Mouse (Mus musculus): ENCODE measurements around the gene Cacfd1. TPM values are rescaled to one million over a fixed set of nuclear protein-coding genes. Genes with fewer than 3 reads are reported as not detected.

Cacfd1 gene
- polyA plus RNA-seq, 1 experiment from 2014 or later = 41.5 TPM

DNA sequence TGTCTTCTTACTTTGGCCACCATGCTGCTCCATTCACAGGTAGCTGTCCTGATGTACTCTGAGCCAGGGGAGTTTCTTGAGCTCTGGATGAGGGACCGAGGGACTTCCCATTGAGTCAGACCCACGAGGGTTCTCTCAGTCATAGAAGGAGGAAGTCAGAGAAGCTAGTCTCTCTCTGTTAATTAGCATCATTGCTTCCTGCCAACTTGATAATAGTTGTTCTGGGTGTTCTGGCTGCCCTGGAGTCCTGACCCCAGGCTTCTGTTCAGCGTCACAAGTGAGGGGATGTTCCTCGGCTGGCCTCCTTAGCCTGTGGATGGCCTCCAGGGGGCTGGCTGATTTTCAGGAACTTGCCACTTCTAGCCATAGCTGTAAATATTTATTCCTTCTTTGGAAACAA lies 35.8 kb upstream of the Cacfd1 start:
- H3K4me3 ChIP-seq (ENCODE audit: low read depth, low read length) = no peak overlapping the region
- no peak for ATAC-seq
- no peaks in the 10 kb centered on the region for H3K36me3 ChIP-seq (ENCODE audit: control insufficient read depth, insufficient read depth)
- no peak overlapping the region for H3K9ac ChIP-seq (ENCODE audit: low read depth, low read length)
- TF ChIP-seq CTCF (IDR thresholded peaks at IDR 0.05; ENCODE audit: low read depth) = 0 out of 2 replicates have a peak, but pooled peaks have one; percentile 10
- H3K4me2 ChIP-seq (replicated peaks; ENCODE audit: low read depth) = no peak overlapping the region
- H3K27ac ChIP-seq (ENCODE audit: low read depth, low read length) = peak overlapping the region; percentile 5; the same call in 1 of the 2 replicates
- H3K27me3 ChIP-seq (replicated peaks; ENCODE audit: control insufficient read depth, insufficient read depth, low read length) = no peaks in the 10 kb centered on the region
- no peaks in the 10 kb centered on the region for H3K4me1 ChIP-seq (replicated peaks; ENCODE audit: control insufficient read depth, insufficient read depth, low read length)
- WGBS = 35% methylated on average over 4 of the region's 4 CpGs
- no peaks in the 10 kb centered on the region for H3K9me3 ChIP-seq (ENCODE audit: control insufficient read depth)

DNA sequence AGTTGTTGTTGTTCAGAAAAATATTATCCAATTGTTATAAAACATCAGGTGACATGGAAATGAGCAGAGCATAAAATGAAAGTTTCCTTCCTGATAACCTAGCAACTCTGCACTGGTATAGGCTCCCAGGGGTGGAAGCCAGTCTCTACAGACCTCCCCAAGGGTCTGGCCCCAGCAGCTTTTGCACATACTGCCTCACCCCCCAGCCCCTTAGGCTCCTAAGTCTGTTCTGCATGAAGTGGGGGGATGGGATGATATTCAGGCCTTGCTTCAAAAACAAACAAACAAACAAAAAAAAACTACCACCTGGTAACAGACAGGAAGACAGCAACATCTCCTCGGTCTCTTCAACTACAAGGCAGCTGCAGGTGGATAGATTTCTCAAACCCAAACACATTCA lies 29.4 kb upstream of the Cacfd1 start:
- ATAC-seq = no peak
- Histone ChIP-seq H3K27ac (ENCODE audit: low read depth, low read length) (no peak overlapping the region), H3K4me1 (replicated peaks; ENCODE audit: control insufficient read depth, insufficient read depth, low read length) (no peaks in the 10 kb centered on the region), H3K4me3 (ENCODE audit: low read depth, low read length) (no peak overlapping the region), H3K9me3 (ENCODE audit: control insufficient read depth) (no peaks in the 10 kb centered on the region), H3K27me3 (replicated peaks; ENCODE audit: control insufficient read depth, insufficient read depth, low read length) (no peaks in the 10 kb centered on the region), H3K4me2 (replicated peaks; ENCODE audit: low read depth) (no peak overlapping the region), H3K9ac (ENCODE audit: low read depth, low read length) (no peak overlapping the region), H3K36me3 (ENCODE audit: control insufficient read depth, insufficient read depth) (no peaks in the 10 kb centered on the region)
- TF ChIP-seq CTCF (IDR thresholded peaks at IDR 0.05; ENCODE audit: low read depth) = no peak
- WGBS = 64% methylated on average over 1 of the region's 1 CpGs

DNA sequence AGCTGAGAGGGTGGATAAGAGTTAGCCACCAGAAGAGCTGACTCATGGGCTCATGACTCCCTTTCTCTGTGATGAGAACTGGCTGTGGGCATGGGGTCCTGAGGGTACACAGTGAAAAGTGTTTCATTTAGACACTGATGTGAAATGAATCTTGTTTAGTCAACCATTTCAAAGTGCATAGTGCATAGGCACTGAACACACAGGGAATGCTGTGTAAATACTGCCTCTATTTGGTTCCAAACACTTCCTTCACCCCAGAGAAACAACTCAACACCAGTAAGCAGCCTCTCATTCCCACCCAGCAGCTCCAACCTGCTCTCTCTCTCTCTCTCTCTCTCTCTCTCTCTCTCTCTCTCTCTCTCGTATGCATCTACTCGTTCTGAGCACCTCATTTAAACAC lies 25.5 kb upstream of the Cacfd1 start:
- TF ChIP-seq CTCF (IDR thresholded peaks at IDR 0.05; ENCODE audit: low read depth) = no peak

DNA sequence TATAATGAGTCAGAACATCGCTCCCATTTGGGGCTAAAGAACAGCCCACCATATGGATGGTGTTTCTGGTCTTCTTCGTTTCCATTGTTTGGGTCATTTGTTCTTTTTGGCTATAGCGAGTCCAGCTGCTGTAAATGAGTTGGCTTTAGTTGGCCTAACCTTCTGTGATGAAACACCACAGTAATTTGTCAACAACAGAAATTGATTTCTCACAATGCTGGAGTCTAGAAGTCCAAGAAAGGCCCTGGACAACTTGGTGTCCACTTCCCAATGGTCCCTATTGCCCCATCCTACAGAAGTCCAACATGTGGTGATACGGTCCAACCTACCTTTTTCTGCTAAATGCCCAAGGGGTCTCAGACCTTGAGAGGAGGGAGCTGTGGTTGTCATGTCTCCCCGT lies 25.1 kb upstream of the Cacfd1 start:
- Histone ChIP-seq H3K36me3 (ENCODE audit: control insufficient read depth, insufficient read depth) (no peaks in the 10 kb centered on the region), H3K27me3 (replicated peaks; ENCODE audit: control insufficient read depth, insufficient read depth, low read length) (no peaks in the 10 kb centered on the region), H3K4me2 (replicated peaks; ENCODE audit: low read depth) (no peak overlapping the region), H3K9ac (ENCODE audit: low read depth, low read length) (no peak overlapping the region), H3K9me3 (ENCODE audit: control insufficient read depth) (no peaks in the 10 kb centered on the region), H3K27ac (ENCODE audit: low read depth, low read length) (no peak overlapping the region), H3K4me1 (replicated peaks; ENCODE audit: control insufficient read depth, insufficient read depth, low read length) (no peaks in the 10 kb centered on the region), H3K4me3 (ENCODE audit: low read depth, low read length) (no peak overlapping the region)
- no peak for TF ChIP-seq CTCF (IDR thresholded peaks at IDR 0.05; ENCODE audit: low read depth)
- WGBS = 82% methylated on average over 5 of the region's 5 CpGs
- no peak for ATAC-seq

More for the DNA sequence above, 25.5 kb upstream of the Cacfd1 start:
- Histone ChIP-seq H3K27ac (ENCODE audit: low read depth, low read length) (no peak overlapping the region), H3K9ac (ENCODE audit: low read depth, low read length) (no peak overlapping the region), H3K4me3 (ENCODE audit: low read depth, low read length) (no peak overlapping the region), H3K4me1 (replicated peaks; ENCODE audit: control insufficient read depth, insufficient read depth, low read length) (no peaks in the 10 kb centered on the region), H3K9me3 (ENCODE audit: control insufficient read depth) (no peaks in the 10 kb centered on the region), H3K4me2 (replicated peaks; ENCODE audit: low read depth) (no peak overlapping the region), H3K27me3 (replicated peaks; ENCODE audit: control insufficient read depth, insufficient read depth, low read length) (no peaks in the 10 kb centered on the region), H3K36me3 (ENCODE audit: control insufficient read depth, insufficient read depth) (no peaks in the 10 kb centered on the region)
- no peak for ATAC-seq
- WGBS = 64% methylated on average over 2 of the region's 2 CpGs

DNA sequence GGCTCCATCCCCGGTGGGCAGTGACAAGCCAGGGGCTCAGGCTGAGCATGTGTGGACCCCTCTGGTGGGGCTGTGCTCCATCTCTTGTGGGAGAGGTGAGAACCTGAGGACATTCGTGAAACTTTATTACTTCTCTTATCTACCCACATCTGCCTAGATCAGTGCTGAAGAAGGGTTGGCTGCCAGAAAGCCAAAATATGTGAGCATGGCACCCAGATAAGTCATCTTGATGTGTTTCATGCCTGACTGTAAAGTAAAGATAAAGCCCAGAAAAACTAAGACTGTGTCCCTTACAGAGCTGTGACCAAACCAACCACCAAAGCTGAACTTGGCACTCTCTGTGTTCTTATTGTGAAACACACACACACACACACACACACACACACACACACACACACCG lies 15.8 kb upstream of the Cacfd1 start:
- WGBS = 60% methylated on average over 3 of the region's 3 CpGs

DNA sequence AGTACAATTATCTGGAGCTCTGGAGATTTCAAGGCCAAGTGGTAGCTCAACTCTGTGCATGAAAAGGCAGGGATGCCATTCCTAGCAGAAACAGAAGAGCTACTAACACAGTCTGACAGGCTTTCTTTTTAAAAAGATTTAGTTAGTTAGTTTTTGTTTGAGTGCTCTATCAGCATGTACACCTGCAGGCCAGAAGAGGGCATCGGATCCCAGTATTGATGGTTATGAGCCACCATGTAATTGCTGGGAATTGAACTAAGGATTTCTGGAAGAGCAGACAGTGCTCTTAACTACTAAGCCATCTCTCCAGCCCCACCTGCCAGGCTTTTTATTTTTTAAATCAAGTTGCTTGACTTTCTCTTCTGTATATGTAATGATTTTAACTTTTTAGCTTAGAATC lies 12.2 kb upstream of the Cacfd1 start:
- H3K27ac ChIP-seq (ENCODE audit: low read depth, low read length) = no peak overlapping the region
- TF ChIP-seq CTCF (IDR thresholded peaks at IDR 0.05; ENCODE audit: low read depth) = peak; percentile 49
- H3K4me2 ChIP-seq (replicated peaks; ENCODE audit: low read depth) = no peak overlapping the region

More for the DNA sequence above, 15.8 kb upstream of the Cacfd1 start:
- no peak for ATAC-seq
- Histone ChIP-seq H3K9me3 (ENCODE audit: control insufficient read depth) (no peaks in the 10 kb centered on the region), H3K9ac (ENCODE audit: low read depth, low read length) (no peak overlapping the region), H3K4me2 (replicated peaks; ENCODE audit: low read depth) (no peak overlapping the region), H3K36me3 (ENCODE audit: control insufficient read depth, insufficient read depth) (no peaks in the 10 kb centered on the region), H3K4me3 (ENCODE audit: low read depth, low read length) (no peak overlapping the region), H3K4me1 (replicated peaks; ENCODE audit: control insufficient read depth, insufficient read depth, low read length) (no peaks in the 10 kb centered on the region), H3K27ac (ENCODE audit: low read depth, low read length) (no peak overlapping the region), H3K27me3 (replicated peaks; ENCODE audit: control insufficient read depth, insufficient read depth, low read length) (no peaks in the 10 kb centered on the region)
- no peak for TF ChIP-seq CTCF (IDR thresholded peaks at IDR 0.05; ENCODE audit: low read depth)

DNA sequence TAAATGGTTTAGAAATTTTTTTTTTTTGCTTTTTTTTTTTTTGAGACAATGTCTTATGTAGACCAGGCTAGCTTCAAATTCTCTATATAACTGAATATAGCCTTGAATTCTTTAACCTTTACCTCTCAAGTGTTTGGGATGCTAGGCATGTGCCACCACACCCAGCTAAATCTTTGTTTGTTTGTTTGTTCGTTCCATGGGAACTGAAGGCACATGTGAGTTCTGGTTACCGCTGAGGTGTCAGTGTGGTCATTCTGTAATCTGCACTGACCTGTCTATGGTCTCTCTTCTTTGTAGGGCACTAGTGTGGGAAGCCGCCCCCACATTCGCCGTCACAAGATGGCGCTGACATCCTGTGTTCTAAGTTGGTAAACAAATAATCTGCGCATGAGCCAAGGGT lies 11.7 kb upstream of the Cacfd1 start:
- H3K9me3 ChIP-seq (ENCODE audit: control insufficient read depth) = no peaks in the 10 kb centered on the region
- H3K4me1 ChIP-seq (replicated peaks; ENCODE audit: control insufficient read depth, insufficient read depth, low read length) = no peaks in the 10 kb centered on the region
- H3K4me2 ChIP-seq (replicated peaks; ENCODE audit: low read depth) = no peak overlapping the region
- TF ChIP-seq CTCF (IDR thresholded peaks at IDR 0.05; ENCODE audit: low read depth) = no peak
- no peak overlapping the region for H3K27ac ChIP-seq (ENCODE audit: low read depth, low read length)
- no peak overlapping the region for H3K4me3 ChIP-seq (ENCODE audit: low read depth, low read length)
- ATAC-seq = no peak
- H3K27me3 ChIP-seq (replicated peaks; ENCODE audit: control insufficient read depth, insufficient read depth, low read length) = no peaks in the 10 kb centered on the region
- no peak overlapping the region for H3K9ac ChIP-seq (ENCODE audit: low read depth, low read length)
- WGBS = 90% methylated on average over 7 of the region's 7 CpGs
- no peaks in the 10 kb centered on the region for H3K36me3 ChIP-seq (ENCODE audit: control insufficient read depth, insufficient read depth)

More for the DNA sequence above, 12.2 kb upstream of the Cacfd1 start:
- Histone ChIP-seq H3K9ac (ENCODE audit: low read depth, low read length) (no peak overlapping the region), H3K36me3 (ENCODE audit: control insufficient read depth, insufficient read depth) (no peaks in the 10 kb centered on the region), H3K4me1 (replicated peaks; ENCODE audit: control insufficient read depth, insufficient read depth, low read length) (no peaks in the 10 kb centered on the region), H3K27me3 (replicated peaks; ENCODE audit: control insufficient read depth, insufficient read depth, low read length) (no peaks in the 10 kb centered on the region), H3K4me3 (ENCODE audit: low read depth, low read length) (no peak overlapping the region), H3K9me3 (ENCODE audit: control insufficient read depth) (no peaks in the 10 kb centered on the region)
- WGBS = 87% methylated on average over 1 of the region's 1 CpGs
- no peak for ATAC-seq
